Mouse (Mus musculus) olfactory bulb, adult 2 months (tissue): ENCODE data around the gene Soat1.

Experiments
- CTCF ChIP-seq: fragments of 200-500 bp; IDR thresholded peaks from 2 replicates; pipeline ENCODE4 v1.5.1; 2012; ENCODE audit warnings: low read depth, mild to moderate bottlenecking, low read length, moderate library complexity; ENCODE audit not compliant: insufficient read depth
- POLR2A ChIP-seq: fragments of 200-500 bp; IDR thresholded peaks from 2 replicates; pipeline ENCODE4 v1.6.1; 2012; ENCODE audit warnings: mild to moderate bottlenecking, low read depth, low read length, moderate library complexity; ENCODE audit not compliant: insufficient read depth

GRCm38 (mm10) chr1:156424054-156424453, 50.1 kb downstream of the Soat1 start:
- TF ChIP-seq CTCF (no peak), POLR2A (no peak)
